Mouse (Mus musculus) heart, postnatal 10 days (tissue): ENCODE data around the gene Mpdu1. TPM values are rescaled to one million over a fixed set of nuclear protein-coding genes. Genes with fewer than 3 reads are reported as not detected.
A peak's percentile ranks its signal among the peaks of the same experiment; 100 is the strongest.

Experiments
- DNase-seq, 2 experiments: peaks; one replicate each; pipeline ENCODE4 v3.0.0; 2021
- intact Hi-C: fragments of 180-260 bp; cut with DNase I; formaldehyde crosslinking; loops from one replicate; pipeline ENCODE4 v1.15.1; 2025
- total RNA-seq, 2 experiments: library from RNA; stranded (reverse); gene quantifications; 2 replicates each; pipeline ENCODE4 v1.2.3; 2021

Gene Mpdu1
- total RNA-seq, 2 experiments from 2014 or later = 33.1 to 33.7 TPM

- no peak for DNase-seq
- intact Hi-C loops = no loop called here
Observed at GRCm38 (mm10) chr11:69692196-69692811, 29.9 kb upstream of the Mpdu1 start.

- no peak for DNase-seq
- intact Hi-C loops = no loop called here
Observed at GRCm38 (mm10) chr11:69689891-69690290, 27.4 kb upstream of the Mpdu1 start.

GRCm38 (mm10) chr11:69687061-69687460 is 24.6 kb upstream of the Mpdu1 start:
- no peak for DNase-seq
- intact Hi-C loops = no loop called here

GRCm38 (mm10) chr11:69686377-69686776 is 23.9 kb upstream of the Mpdu1 start:
- peak; percentile 86 to 90 for DNase-seq
- intact Hi-C loops = no loop called here

GRCm38 (mm10) chr11:69685526-69686148 is 23.2 kb upstream of the Mpdu1 start, which contains the start of gene Tnfsf13:
TSS of gene Tnfsf13 (minus strand) at chr11:69685784.
- DNase-seq = peak; percentile 89 to 90
- intact Hi-C loops = no loop called here

GRCm38 (mm10) chr11:69684936-69685335 is 22.5 kb upstream of the Mpdu1 start:
- intact Hi-C loops = no loop called here
- DNase-seq = no peak

- intact Hi-C loops = no loop called here
Observed at GRCm38 (mm10) chr11:69684128-69684745, 21.8 kb upstream of the Mpdu1 start.

GRCm38 (mm10) chr11:69683576-69683975 is 21.1 kb upstream of the Mpdu1 start:
- DNase-seq = no peak
- intact Hi-C loops = loop anchor here (1.0 kb wide), 1 partner anchor 73 kb away; no protein-coding TSS in a partner anchor

More at GRCm38 (mm10) chr11:69684128-69684745, 21.8 kb upstream of the Mpdu1 start:
- no peak for DNase-seq

- DNase-seq = peak; percentile 94 to 96
- intact Hi-C loops = loop anchor here (1.0 kb wide), 3 partner anchors 32 to 194 kb away; no protein-coding TSS in a partner anchor
Observed at GRCm38 (mm10) chr11:69682840-69683533, 20.5 kb upstream of the Mpdu1 start.

- no peak for DNase-seq
- intact Hi-C loops = loop anchor here (1.0 kb wide), 2 partner anchors 33 to 195 kb away; no protein-coding TSS in a partner anchor
Observed at GRCm38 (mm10) chr11:69682209-69682839, 19.9 kb upstream of the Mpdu1 start.

GRCm38 (mm10) chr11:69681314-69682208 is 19.1 kb upstream of the Mpdu1 start, which contains the start of gene Senp3:
TSS of gene Senp3 (minus strand) at chr11:69682084.
- intact Hi-C loops = loop anchor here (1.0 kb wide), 2 partner anchors 34 to 196 kb away; no protein-coding TSS in a partner anchor
- DNase-seq = peak; percentile 97

GRCm38 (mm10) chr11:69680136-69680855 is 17.9 kb upstream of the Mpdu1 start:
- no peak for DNase-seq
- intact Hi-C loops = no loop called here

GRCm38 (mm10) chr11:69679144-69679543 is 16.7 kb upstream of the Mpdu1 start:
- no peak for DNase-seq
- intact Hi-C loops = no loop called here

GRCm38 (mm10) chr11:69672211-69672706 is 9.8 kb upstream of the Mpdu1 start, which contains the start of gene Eif4a1:
TSS of gene Eif4a1 (minus strand) at chr11:69672423.
- intact Hi-C loops = loop anchor here (1.0 kb wide), 1 partner anchor 10 kb away; the partner anchor contains the start of gene Mpdu1
- DNase-seq = peak; percentile 100

- intact Hi-C loops = loop anchor here (1.0 kb wide), 1 partner anchor 9 kb away; the partner anchor contains the start of gene Mpdu1
- DNase-seq = no peak
Observed at GRCm38 (mm10) chr11:69671726-69672124, 9.3 kb upstream of the Mpdu1 start.

GRCm38 (mm10) chr11:69670786-69671725 is 8.6 kb upstream of the Mpdu1 start:
- intact Hi-C loops = no loop called here
- peak; percentile 95 to 98 for DNase-seq

- DNase-seq = no peak
- intact Hi-C loops = no loop called here
Observed at GRCm38 (mm10) chr11:69666665-69667005, 4.2 kb upstream of the Mpdu1 start.
